Mouse (Mus musculus) liver, embryonic 14.5 days (tissue): ENCODE results near the gene Mrpl34.

Source experiments
- CTCF ChIP-seq: IDR thresholded peaks from 2 replicates; pipeline ENCODE4 v1.5.1; 2016; ENCODE audit warnings: antibody characterized with exemption, low read depth, control low read depth
- EP300 ChIP-seq: IDR thresholded peaks from 2 replicates; pipeline ENCODE4 v1.6.1; 2016; ENCODE audit warnings: antibody characterized with exemption, low read depth

DNA sequence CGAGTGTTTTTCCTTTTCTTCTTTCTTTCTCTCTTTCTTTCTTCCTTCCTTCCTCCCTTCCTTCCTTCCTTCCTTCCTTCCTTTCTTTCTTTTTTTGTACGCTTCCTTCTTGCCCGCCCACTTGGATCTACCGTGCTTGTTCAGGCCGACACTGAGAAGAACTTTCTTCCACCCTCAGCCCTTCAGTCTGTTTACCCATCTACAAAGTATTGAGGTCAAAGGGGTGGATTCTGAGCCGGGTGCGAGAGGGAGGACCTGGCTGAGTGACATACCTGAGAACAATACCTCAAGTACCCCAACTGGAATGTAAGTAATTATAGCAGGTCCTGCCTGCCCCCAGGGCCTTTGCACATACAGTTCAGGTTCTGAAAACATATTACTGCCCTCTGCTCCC lies 21.4 kb downstream of the Mrpl34 start:
- no peak for TF ChIP-seq CTCF
- TF ChIP-seq EP300: no peak
